Mouse (Mus musculus) neural tube, embryonic 15.5 days (tissue): ENCODE measurements at regions not wholly inside any gene's neighbourhood (a gene's known extent, or its start where the extent isn't known, plus 50 kb on each side); places are given as distances from the start of the nearest gene placed in this dataset.

Source experiments
- ATAC-seq: fragments of 200-750 bp; cut with Nextera tagmentation; 2 replicates; pipeline ENCODE4 v1.8.0; 2017; ENCODE audit warnings: mild to moderate bottlenecking, moderate TSS enrichment, moderate library complexity; ENCODE audit not compliant: low FRiP score
- H3K27ac ChIP-seq: fragments of 300-500 bp; sonication (generic); replicated peaks from 2 replicates; pipeline ENCODE4 v1.5.1; 2015; ENCODE audit warnings: mild to moderate bottlenecking, inconsistent platforms
- H3K27me3 ChIP-seq: fragments of 300-500 bp; sonication (generic); replicated peaks from 2 replicates; pipeline ENCODE4 v1.6.1; 2015; ENCODE audit warnings: inconsistent platforms
- H3K36me3 ChIP-seq: fragments of 300-500 bp; sonication (generic); 2 replicates; pipeline ENCODE4 v1.6.1; 2015; ENCODE audit warnings: inconsistent platforms
- H3K4me1 ChIP-seq: fragments of 300-500 bp; sonication (generic); 2 replicates; pipeline ENCODE4 v1.6.1; 2015; ENCODE audit warnings: inconsistent platforms
- H3K4me2 ChIP-seq: fragments of 300-500 bp; sonication (generic); 2 replicates; pipeline ENCODE4 v1.6.1; 2015; ENCODE audit warnings: inconsistent platforms, mild to moderate bottlenecking, moderate library complexity
- H3K4me3 ChIP-seq: fragments of 300-500 bp; sonication (generic); replicated peaks from 2 replicates; pipeline ENCODE4 v1.5.1; 2015; ENCODE audit warnings: mild to moderate bottlenecking, inconsistent platforms
- H3K9ac ChIP-seq: fragments of 300-500 bp; sonication (generic); replicated peaks from 2 replicates; pipeline ENCODE4 v1.6.1; 2015; ENCODE audit warnings: mild to moderate bottlenecking, inconsistent platforms
- H3K9me3 ChIP-seq: fragments of 300-500 bp; sonication (generic); replicated peaks from 2 replicates; pipeline ENCODE4 v1.6.1; 2016; ENCODE audit warnings: inconsistent platforms
- WGBS: fragments of 180-500 bp; shearing (Covaris S2); methylation state at CpG from one replicate; pipeline ENCODE4 v1.1.7; 2015; ENCODE audit warnings: mixed read lengths; 5-methylcytosine and 5-hydroxymethylcytosine counted together

GRCm38 (mm10) chr9:43571086-43571485 lies 172.7 kb upstream of the Nectin1 start:
- Histone ChIP-seq H3K27ac (no peak overlapping the region), H3K9me3 (no peaks in the 10 kb centered on the region), H3K4me3 (no peak overlapping the region), H3K27me3 (no peaks in the 10 kb centered on the region), H3K9ac (no peak overlapping the region), H3K36me3 (no peaks in the 10 kb centered on the region), H3K4me2 (no peak overlapping the region), H3K4me1 (no peaks in the 10 kb centered on the region)
- WGBS: 91% methylated on average over 6 of the region's 6 CpGs
- no peak for ATAC-seq

- ATAC-seq: no peak
Observed at GRCm38 (mm10) chr9:43575659-43576058, 168.1 kb upstream of the Nectin1 start.

GRCm38 (mm10) chr9:43580653-43581052 lies 163.1 kb upstream of the Nectin1 start:
- ATAC-seq: no peak
- Histone ChIP-seq H3K4me2 (no peak overlapping the region), H3K9ac (no peak overlapping the region), H3K9me3 (no peaks in the 10 kb centered on the region), H3K4me3 (no peak overlapping the region), H3K27me3 (no peaks in the 10 kb centered on the region), H3K4me1 (peaks cover 5% of the 10 kb centered on the region; the same call in 1 of the 2 replicates), H3K27ac (no peak overlapping the region), H3K36me3 (no peaks in the 10 kb centered on the region)
- WGBS: 51% methylated on average over 6 of the region's 6 CpGs

More at GRCm38 (mm10) chr9:43575659-43576058, 168.1 kb upstream of the Nectin1 start:
- H3K27ac ChIP-seq: no peak overlapping the region
- no peak overlapping the region for H3K9ac ChIP-seq
- no peaks in the 10 kb centered on the region for H3K36me3 ChIP-seq
- no peaks in the 10 kb centered on the region for H3K27me3 ChIP-seq
- H3K4me1 ChIP-seq: 0 out of 2 replicates have a peak, but pooled peaks cover 1% of the 10 kb centered on the region
- WGBS: 86% methylated on average over 6 of the region's 6 CpGs
- H3K4me2 ChIP-seq: no peak overlapping the region
- no peaks in the 10 kb centered on the region for H3K9me3 ChIP-seq
- no peak overlapping the region for H3K4me3 ChIP-seq

DNA sequence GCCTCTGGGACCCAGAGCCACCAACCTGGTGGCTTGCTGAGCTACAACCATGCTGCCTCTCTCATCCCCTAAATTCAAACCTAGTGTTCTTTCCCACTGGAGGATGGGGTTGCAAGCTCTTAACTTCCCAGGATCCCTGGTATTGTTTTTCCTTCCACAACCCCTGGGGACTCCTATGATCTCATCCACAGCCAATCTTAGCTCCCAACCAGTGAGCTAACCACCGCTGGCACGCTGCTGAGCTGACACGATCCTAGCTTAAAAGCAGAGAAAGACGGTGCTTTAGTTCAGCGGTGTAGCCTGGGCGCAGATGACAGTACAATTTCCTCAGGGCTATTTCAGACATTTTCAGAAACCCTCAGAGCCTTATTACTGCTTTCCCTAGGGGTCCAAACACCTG lies 158.2 kb upstream of the Nectin1 start:
- Histone ChIP-seq H3K4me2 (no peak overlapping the region), H3K9ac (no peak overlapping the region), H3K27me3 (no peaks in the 10 kb centered on the region), H3K27ac (no peak overlapping the region), H3K4me3 (no peak overlapping the region), H3K4me1 (peaks cover 4% of the 10 kb centered on the region; the same call in 1 of the 2 replicates), H3K36me3 (no peaks in the 10 kb centered on the region), H3K9me3 (no peaks in the 10 kb centered on the region)
- ATAC-seq: no peak
- WGBS: 62% methylated on average over 6 of the region's 6 CpGs

GRCm38 (mm10) chr9:43593236-43593635 lies 150.5 kb upstream of the Nectin1 start:
- Histone ChIP-seq H3K4me2 (no peak overlapping the region), H3K4me3 (no peak overlapping the region), H3K4me1 (no peaks in the 10 kb centered on the region), H3K36me3 (no peaks in the 10 kb centered on the region), H3K27me3 (no peaks in the 10 kb centered on the region), H3K9me3 (no peaks in the 10 kb centered on the region), H3K9ac (no peak overlapping the region), H3K27ac (no peak overlapping the region)
- ATAC-seq: no peak
- 79% methylated on average over 6 of the region's 6 CpGs for WGBS

GRCm38 (mm10) chr9:43594814-43595213 lies 149.0 kb upstream of the Nectin1 start:
- no peaks in the 10 kb centered on the region for H3K27me3 ChIP-seq
- ATAC-seq: no peak
- H3K4me2 ChIP-seq: no peak overlapping the region
- 87% methylated on average over 3 of the region's 3 CpGs for WGBS
- H3K9me3 ChIP-seq: no peaks in the 10 kb centered on the region
- no peak overlapping the region for H3K4me3 ChIP-seq
- no peaks in the 10 kb centered on the region for H3K36me3 ChIP-seq
- H3K4me1 ChIP-seq: no peaks in the 10 kb centered on the region
- H3K27ac ChIP-seq: no peak overlapping the region
- H3K9ac ChIP-seq: no peak overlapping the region

DNA sequence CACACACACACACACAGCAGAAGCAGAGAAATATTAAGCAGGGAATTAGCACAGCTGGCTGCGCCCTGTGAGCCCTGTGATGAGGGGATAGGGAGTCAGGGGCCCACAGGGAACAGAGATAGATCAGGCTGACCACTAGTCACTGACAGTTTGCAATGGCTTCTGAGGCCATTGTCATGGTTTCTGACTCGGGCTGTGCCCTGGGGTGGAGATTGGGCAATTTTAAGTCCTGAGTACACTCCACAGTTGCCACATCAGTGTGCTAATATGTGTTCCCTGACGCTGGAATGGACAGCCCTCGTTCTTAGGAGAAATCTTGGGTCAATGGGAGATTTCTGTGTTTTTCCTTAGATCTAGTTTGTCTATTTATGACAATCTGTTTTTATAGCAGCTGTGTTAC lies 148.3 kb upstream of the Nectin1 start:
- H3K27me3 ChIP-seq: no peaks in the 10 kb centered on the region
- no peaks in the 10 kb centered on the region for H3K36me3 ChIP-seq
- H3K27ac ChIP-seq: no peak overlapping the region
- WGBS: 72% methylated on average over 4 of the region's 4 CpGs
- H3K9me3 ChIP-seq: no peaks in the 10 kb centered on the region
- no peak overlapping the region for H3K4me3 ChIP-seq
- no peak overlapping the region for H3K4me2 ChIP-seq
- H3K9ac ChIP-seq: no peak overlapping the region
- H3K4me1 ChIP-seq: no peaks in the 10 kb centered on the region
- ATAC-seq: no peak

- 74% methylated on average over 2 of the region's 2 CpGs for WGBS
- ATAC-seq: no peak
- Histone ChIP-seq H3K36me3 (no peaks in the 10 kb centered on the region), H3K27ac (no peak overlapping the region), H3K4me1 (no peaks in the 10 kb centered on the region), H3K4me2 (no peak overlapping the region), H3K9me3 (no peaks in the 10 kb centered on the region), H3K27me3 (no peaks in the 10 kb centered on the region), H3K9ac (no peak overlapping the region), H3K4me3 (no peak overlapping the region)
Observed at GRCm38 (mm10) chr9:43600396-43600795, 143.4 kb upstream of the Nectin1 start.

DNA sequence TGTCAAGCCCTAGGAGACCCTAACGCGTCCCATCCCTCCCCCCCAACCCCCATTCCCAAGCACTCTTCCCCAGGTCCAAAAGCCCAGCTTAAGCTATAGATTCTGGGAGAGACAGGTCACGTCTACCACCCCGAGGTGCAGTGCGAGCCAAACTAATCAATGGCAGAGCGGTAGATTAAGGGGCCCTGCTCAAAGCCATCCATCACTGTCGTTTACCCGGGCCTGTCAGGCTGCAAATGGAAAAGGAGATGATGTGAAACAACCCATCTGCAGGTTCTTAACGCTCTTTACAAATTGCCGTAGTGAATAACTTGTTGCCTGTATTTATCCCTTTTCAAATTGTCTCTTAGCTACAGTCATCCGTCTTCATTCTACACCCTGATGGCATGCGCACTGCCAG lies 126.2 kb upstream of the Nectin1 start:
- peaks cover 17% of the 10 kb centered on the region for H3K4me1 ChIP-seq
- no peak overlapping the region for H3K27ac ChIP-seq
- WGBS: 7% methylated on average over 12 of the region's 12 CpGs
- H3K36me3 ChIP-seq: no peaks in the 10 kb centered on the region
- 0 out of 2 replicates have a peak overlapping the region, but pooled peaks have one; percentile 14 for H3K9ac ChIP-seq
- no peak for ATAC-seq
- no peak overlapping the region for H3K4me3 ChIP-seq
- no peaks in the 10 kb centered on the region for H3K9me3 ChIP-seq
- H3K27me3 ChIP-seq: no peaks in the 10 kb centered on the region; the same call in 1 of the 2 replicates
- H3K4me2 ChIP-seq: peak overlapping the region; percentile 9; the same call in 1 of the 2 replicates

GRCm38 (mm10) chr9:43627558-43627957 lies 116.2 kb upstream of the Nectin1 start:
- 68% methylated on average over 4 of the region's 4 CpGs for WGBS
- H3K9me3 ChIP-seq: no peaks in the 10 kb centered on the region
- H3K27me3 ChIP-seq: no peaks in the 10 kb centered on the region
- H3K9ac ChIP-seq: no peak overlapping the region
- ATAC-seq: no peak
- no peaks in the 10 kb centered on the region for H3K36me3 ChIP-seq
- no peak overlapping the region for H3K27ac ChIP-seq
- H3K4me1 ChIP-seq: no peaks in the 10 kb centered on the region
- H3K4me3 ChIP-seq: no peak overlapping the region
- no peak overlapping the region for H3K4me2 ChIP-seq

GRCm38 (mm10) chr9:43628786-43629185 lies 115.0 kb upstream of the Nectin1 start:
- no peaks in the 10 kb centered on the region for H3K4me1 ChIP-seq
- H3K9me3 ChIP-seq: no peaks in the 10 kb centered on the region
- H3K9ac ChIP-seq: no peak overlapping the region
- no peak for ATAC-seq
- no peaks in the 10 kb centered on the region for H3K36me3 ChIP-seq
- H3K4me3 ChIP-seq: no peak overlapping the region
- H3K27ac ChIP-seq: no peak overlapping the region
- no peak overlapping the region for H3K4me2 ChIP-seq
- no peaks in the 10 kb centered on the region for H3K27me3 ChIP-seq
- 52% methylated on average over 11 of the region's 11 CpGs for WGBS

GRCm38 (mm10) chr9:43636372-43636965 lies 107.3 kb upstream of the Nectin1 start:
- Histone ChIP-seq H3K9ac (no peak overlapping the region), H3K27ac (no peak overlapping the region), H3K4me1 (no peaks in the 10 kb centered on the region), H3K27me3 (no peaks in the 10 kb centered on the region), H3K36me3 (no peaks in the 10 kb centered on the region), H3K9me3 (no peaks in the 10 kb centered on the region), H3K4me3 (no peak overlapping the region), H3K4me2 (no peak overlapping the region)
- 86% methylated on average over 11 of the region's 11 CpGs for WGBS
- no peak for ATAC-seq
